Mouse (Mus musculus) layer of hippocampus, adult 9-10 months (tissue): ENCODE measurements around the gene Ern1.

ENCODE experiments used
- DNase-seq: peaks from one replicate; pipeline ENCODE4 v3.0.0; 2022; ENCODE audit warnings: low spot score

Ern1 gene

GRCm38 (mm10) chr11:106487733-106488115, at the start of gene Ern1:
Ern1 (minus strand) TSS chr11:106487852.
- DNase-seq: peak; percentile 81

- DNase-seq: no peak
Measured at GRCm38 (mm10) chr11:106536253-106536912, 48.7 kb upstream of the Ern1 start.

DNA sequence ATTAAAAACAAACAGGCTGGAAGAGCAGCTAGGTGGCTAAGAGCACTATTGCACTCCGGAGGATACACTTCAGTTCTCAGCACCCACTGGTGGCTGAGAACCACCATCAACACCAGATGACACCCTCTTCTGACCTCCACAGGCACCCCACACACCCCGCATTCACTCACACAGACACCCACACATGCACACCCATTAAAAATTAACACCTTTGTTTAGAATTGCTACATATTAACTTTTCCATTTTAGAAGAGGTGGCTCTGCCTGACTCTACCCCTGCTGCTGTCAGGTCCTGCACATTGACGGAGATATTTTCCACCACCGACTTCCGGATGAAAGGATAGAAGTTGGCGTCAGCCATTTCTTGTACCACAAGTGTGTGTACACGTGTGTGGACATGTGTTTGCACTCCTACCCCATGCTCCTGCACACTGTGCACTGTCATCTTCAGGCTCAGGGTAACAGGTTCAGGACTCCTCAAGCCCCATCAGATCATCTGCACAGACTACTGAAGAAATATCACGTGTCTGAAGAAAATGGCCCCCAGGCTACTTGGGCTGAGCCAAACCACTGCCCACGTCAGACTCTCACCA, 48.1 kb upstream of the Ern1 start:
- no peak for DNase-seq

GRCm38 (mm10) chr11:106532248-106532790, 44.7 kb upstream of the Ern1 start:
- DNase-seq: no peak

DNA sequence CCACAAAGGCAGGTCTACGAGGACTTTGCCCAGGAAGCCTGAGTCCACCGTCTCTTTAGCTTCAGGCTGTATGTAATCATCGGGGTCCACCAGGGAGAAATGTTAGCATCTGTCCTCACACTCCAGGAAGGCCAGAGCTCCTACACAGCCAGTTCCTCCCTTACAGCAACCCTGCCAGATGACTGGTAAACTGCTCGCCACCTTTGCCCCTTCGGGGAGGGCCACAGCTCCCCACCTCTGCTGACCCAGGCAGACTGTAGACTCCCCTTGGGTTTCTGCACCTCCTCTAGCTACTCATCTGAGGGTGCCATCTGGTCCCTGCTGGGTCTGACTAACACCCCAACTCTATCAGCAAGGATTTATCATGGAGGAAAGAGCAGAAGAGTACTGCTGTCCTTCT, 42.1 kb upstream of the Ern1 start:
- no peak for DNase-seq

DNA sequence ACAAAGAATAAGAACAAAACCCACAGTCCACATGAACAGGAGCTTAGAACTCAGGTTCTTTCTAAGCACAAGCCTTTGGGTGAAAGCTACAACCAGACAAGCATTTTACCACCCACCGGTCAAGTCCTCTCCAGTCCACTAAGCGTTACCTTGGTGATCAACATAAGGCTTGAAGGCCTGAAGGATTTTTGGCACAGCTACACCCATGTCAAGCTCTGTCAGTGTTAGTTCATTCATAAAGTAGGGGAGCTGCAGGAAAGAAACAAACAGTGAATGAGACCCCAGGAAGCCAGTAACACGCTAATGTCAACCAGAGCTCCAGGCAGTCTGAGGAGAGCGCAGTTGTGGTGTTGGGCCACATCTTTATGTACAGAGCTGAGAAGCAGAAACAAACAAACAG, 41.5 kb upstream of the Ern1 start:
- no peak for DNase-seq

DNA sequence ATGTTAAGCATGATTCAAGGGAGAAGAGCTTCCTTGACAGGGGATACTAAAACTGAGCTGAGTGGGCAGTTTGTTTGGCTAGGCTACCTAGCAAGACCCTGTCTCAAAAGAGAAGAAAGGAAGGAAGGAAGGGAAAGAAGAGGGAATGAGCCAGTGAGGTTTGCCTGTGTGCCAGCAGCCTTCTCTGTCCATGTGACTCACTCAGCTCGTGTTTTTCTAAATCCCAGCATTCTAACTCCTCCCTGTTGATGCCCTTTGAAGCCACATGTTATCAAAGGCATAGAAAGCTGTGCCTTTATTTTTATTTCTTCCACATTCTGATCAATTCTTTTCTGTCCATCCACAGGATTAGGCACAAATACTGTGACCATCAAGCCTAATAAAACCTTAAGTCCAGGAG, 40.3 kb upstream of the Ern1 start:
- DNase-seq: no peak

DNA sequence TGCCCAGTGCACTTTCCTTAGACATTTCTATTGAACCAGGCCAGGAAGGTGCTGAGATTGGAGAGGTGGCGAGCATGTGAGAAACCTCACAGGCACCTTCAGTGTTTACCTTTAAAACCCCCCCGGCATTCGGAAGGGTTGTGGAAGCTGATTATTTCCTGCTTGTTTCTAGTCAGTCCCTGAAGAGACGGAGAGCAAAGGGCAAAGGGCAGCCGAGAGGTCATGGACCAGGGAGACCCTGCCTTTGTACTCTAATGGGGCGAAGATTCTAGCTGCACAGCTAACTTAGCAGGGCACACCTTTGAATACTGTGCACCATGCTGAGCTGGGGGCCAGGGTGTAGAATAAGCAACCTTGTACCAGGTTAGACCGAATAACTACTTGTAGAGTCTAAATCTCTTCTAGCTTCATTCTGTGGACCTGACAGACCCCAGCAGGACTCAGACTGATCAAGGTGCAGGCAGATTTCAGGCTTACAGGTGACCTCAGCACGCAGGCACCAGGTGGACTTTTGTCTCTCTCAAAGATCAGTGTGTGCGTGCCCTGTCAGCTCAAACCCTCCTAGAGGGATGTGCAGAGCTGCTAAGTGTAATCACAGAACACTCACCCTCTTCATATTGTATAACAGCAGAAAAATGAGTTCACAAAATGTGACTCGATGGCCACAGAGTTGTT, 39.6 kb upstream of the Ern1 start:
- no peak for DNase-seq

- no peak for DNase-seq
Measured at GRCm38 (mm10) chr11:106522538-106522937, 34.9 kb upstream of the Ern1 start.

DNA sequence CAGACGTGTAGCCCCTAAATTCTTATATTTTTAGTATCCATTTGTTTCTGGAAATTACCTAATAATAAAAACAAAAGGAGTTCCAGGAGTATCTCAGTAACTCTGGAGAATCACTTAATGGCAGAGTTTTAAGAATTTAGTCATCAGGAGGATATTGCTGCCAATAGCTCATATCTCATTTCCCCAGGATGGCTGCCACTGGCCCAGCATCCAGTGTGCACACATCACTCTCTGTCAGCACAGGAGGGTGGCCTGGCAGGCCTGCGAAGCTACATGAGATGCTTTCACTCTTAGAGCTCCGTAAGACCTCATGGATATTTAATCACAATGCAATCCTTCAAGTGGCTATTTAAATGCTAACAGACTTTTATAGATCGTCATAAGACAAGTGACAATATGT, 34.0 kb upstream of the Ern1 start:
- DNase-seq: no peak

GRCm38 (mm10) chr11:106520404-106520803, 32.8 kb upstream of the Ern1 start:
- no peak for DNase-seq

DNA sequence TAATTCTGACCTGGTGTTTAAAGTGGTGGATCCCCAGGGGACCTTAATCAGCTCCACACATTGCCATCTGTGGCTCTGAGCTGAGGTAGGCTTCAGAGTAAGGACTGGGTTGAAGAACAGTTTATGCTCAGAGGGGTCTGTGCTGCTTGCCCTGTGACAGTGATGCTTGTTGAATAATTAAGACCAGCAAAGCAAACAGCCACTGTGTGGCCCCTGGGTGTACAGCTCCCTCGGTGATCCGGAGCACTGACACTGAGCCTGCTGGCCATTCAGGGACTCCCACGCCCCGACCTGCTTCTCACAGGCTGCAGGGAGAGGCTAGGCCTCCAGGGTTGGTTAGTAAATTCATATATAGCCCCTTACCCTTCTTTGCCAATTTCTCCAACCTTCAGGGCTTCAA, 31.9 kb upstream of the Ern1 start:
- DNase-seq: no peak

DNA sequence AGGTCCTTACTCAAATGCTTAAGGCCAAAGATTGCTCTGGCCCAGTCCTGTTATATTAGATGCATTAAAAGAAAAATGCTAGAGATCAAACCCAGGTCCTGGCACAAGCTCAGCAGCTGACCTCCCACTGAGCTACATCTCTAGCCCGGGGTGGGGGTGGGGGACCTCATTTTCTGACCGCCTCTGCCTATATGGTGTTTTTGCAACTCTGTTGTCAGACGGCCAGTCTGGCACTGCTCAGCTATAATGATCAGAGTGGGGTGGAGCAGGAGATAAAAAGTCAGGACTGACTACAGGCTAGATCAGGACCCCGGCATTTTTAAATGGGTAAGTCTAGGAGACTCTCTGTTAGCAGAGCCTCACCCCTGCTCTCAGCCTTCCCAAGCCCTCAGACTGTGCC, 30.7 kb upstream of the Ern1 start:
- no peak for DNase-seq

DNA sequence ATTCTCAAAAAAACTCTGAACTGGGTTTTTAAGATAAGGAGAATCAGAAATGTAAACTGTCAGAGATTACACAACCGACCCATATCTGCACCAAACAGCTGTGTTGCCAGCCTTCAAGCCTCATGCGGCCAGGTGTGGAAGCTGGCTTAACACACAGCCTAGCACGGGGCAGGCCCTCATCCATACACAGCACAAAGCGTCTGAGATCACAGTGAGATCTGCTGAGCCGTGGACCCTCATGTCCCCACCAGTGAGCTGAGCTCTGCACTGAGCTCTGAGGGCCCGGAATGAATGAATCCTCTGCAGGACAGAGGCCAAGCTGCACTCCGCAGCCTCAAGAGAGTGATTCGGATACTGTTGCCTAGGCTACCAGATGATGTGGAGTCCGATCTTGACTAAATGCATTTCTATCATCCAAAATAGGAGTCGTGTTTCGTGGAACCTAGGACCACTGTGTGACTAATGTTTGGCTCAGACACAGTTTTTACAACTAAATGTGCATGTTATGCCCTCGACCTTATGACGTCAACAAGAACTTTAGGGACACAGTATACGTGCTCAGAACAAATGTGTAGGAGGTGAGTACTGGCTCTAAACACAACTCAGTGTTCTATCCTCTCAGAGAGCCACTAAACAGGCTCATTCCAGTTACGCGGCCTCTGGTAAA, 27.6 kb upstream of the Ern1 start:
- DNase-seq: no peak

DNA sequence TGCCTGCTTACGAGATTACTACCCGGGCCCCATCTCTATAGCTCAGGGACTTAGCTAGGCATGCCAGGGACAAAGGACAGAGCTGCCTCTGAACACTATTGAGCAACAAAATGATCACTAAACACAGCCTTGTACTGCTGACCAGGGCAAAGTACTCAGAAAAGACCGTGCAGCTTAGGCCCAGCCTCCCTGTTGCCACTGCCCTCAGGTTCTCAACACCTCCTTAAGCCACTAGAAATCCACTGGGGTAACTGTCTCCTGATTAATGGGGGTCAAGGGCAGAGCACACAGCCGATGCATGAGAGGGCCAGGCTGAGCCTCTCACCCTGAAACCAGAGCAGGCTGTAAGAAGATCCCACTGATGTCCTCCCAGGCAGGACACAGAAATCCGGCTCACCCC, 26.8 kb upstream of the Ern1 start:
- DNase-seq: no peak

GRCm38 (mm10) chr11:106513166-106513565, 25.5 kb upstream of the Ern1 start:
- DNase-seq: no peak

DNA sequence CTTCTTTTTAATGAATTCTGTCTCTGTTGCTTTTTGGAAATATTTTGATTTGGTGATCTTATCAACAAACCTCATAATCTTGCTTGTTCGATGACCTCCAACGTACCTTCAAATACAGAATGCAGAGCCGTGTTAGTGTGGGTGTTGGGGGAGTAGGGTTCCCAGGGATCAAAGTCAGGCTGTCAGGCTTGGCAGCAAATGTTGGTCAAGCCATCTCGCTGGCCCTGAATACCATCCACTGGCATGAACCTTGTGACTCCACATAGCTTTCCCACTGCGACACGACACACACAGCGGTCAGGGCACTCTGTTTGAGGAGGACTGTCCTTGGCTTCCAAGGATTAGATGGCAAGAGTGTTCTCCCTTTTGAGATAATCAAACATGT, 24.3 kb upstream of the Ern1 start:
- no peak for DNase-seq

DNA sequence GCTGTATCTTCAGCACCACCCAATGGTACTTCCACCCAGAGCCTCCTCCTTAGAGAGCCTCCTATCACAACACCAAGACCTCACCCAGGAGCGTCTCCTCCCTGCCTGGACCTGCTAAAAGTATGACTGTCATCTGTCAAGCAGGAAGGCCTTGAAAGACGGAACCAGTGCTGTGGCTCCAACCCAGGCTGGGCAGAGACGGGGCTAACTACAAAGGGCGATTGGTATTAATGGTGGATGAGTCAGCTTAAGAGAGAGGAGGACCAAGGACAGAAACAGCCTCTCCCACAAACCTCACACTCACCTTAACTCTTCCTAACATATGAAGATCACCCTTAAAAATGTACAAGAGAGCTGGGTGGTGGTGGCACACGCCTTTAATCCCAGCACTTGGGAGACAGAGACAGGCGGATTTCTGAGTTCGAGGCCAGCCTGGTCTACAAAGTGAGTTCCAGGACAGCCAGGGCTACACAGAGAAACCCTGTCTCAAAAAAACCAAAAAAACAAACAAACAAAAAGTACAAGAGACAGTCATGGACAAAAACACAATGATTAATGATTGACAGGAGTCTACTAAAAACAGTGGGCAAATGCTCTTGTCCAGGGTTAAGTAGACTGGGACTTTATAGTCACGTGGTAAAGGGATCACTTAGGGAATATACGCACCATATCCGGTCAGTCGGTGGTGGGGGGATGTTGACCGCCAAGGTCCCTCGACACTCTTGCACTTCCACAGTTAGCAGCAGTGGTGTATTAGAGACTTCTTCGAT, 23.8 kb upstream of the Ern1 start:
- no peak for DNase-seq

- DNase-seq: no peak
Measured at GRCm38 (mm10) chr11:106507638-106508037, 20.0 kb upstream of the Ern1 start.

GRCm38 (mm10) chr11:106506211-106506610, 18.6 kb upstream of the Ern1 start:
- no peak for DNase-seq

- no peak for DNase-seq
Measured at GRCm38 (mm10) chr11:106504129-106504528, 16.5 kb upstream of the Ern1 start.

DNA sequence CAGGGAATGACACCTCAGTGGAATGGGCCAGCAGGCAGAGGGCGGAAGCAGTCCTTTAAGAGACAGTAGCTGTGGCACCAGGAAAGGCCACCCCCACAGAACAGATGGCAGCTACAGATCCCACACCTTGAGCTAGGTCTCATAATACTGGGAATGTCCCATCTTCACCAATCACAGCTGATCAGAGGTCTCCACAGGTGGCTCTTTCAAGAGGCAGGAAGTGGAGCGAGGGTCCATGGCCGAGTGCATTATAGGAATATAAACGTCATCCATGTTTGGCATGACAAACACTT, 15.7 kb upstream of the Ern1 start:
- no peak for DNase-seq
